Mouse (Mus musculus) midbrain, postnatal 0 days (tissue): ENCODE measurements around the gene Agpat1. TPM values are rescaled to one million over a fixed set of nuclear protein-coding genes. Genes with fewer than 3 reads are reported as not detected.

ENCODE experiments used
- ATAC-seq: fragments of 200-750 bp; cut with Nextera tagmentation; 2 replicates; pipeline ENCODE4 v1.8.0; 2017; ENCODE audit warnings: moderate number of reproducible peaks, mild to moderate bottlenecking, moderate TSS enrichment, moderate library complexity; ENCODE audit not compliant: low FRiP score
- DNase-seq: peaks from one replicate; pipeline ENCODE4 v3.0.0-alpha.2; 2015; ENCODE audit warnings: low spot score
- H3K27ac ChIP-seq: fragments of 300-500 bp; sonication (generic); 2 replicates; pipeline ENCODE4 v1.5.1; 2014; ENCODE audit warnings: low read depth, mild to moderate bottlenecking, low read length, mixed read lengths
- H3K27me3 ChIP-seq: fragments of 300-500 bp; sonication (generic); 2 replicates; pipeline ENCODE4 v1.6.1; 2014; ENCODE audit warnings: low read length, control low read depth, mixed read lengths; ENCODE audit not compliant: insufficient read depth
- H3K36me3 ChIP-seq: fragments of 300-500 bp; sonication (generic); 2 replicates; pipeline ENCODE4 v1.6.1; 2014; ENCODE audit warnings: low read length, control low read depth, mixed read lengths; ENCODE audit not compliant: insufficient read depth
- H3K4me1 ChIP-seq: fragments of 300-500 bp; sonication (generic); 2 replicates; pipeline ENCODE4 v1.6.1; 2014; ENCODE audit warnings: mild to moderate bottlenecking, control low read depth, antibody characterized with exemption, low read length, mixed read lengths; ENCODE audit not compliant: insufficient read depth
- H3K4me2 ChIP-seq: fragments of 300-500 bp; sonication (generic); 2 replicates; pipeline ENCODE4 v1.6.1; 2014; ENCODE audit warnings: low read depth, mild to moderate bottlenecking, low read length, mixed read lengths; ENCODE audit not compliant: poor library complexity, severe bottlenecking
- H3K4me3 ChIP-seq: fragments of 300-500 bp; sonication (generic); 2 replicates; pipeline ENCODE4 v1.5.1; 2014; ENCODE audit warnings: low read depth, mild to moderate bottlenecking, low read length, moderate library complexity
- H3K9ac ChIP-seq: fragments of 300-500 bp; sonication (generic); replicated peaks from 2 replicates; pipeline ENCODE4 v1.6.1; 2014; ENCODE audit warnings: mild to moderate bottlenecking, low read length, moderate library complexity, mixed read lengths; ENCODE audit not compliant: poor library complexity, severe bottlenecking
- H3K9me3 ChIP-seq: fragments of 300-500 bp; sonication (generic); 2 replicates; pipeline ENCODE4 v1.6.1; 2016; ENCODE audit warnings: low read length, control low read depth
- CTCF ChIP-seq: IDR thresholded peaks from 2 replicates; pipeline ENCODE4 v1.5.1; 2016; ENCODE audit warnings: antibody characterized with exemption, mild to moderate bottlenecking
- WGBS: fragments of 180-500 bp; shearing (Covaris S2); extraction: QIAGEN DNeasy Blood & Tissue Kit; methylation state at CpG from one replicate; pipeline ENCODE4 v1.1.7; 2014; 5-methylcytosine and 5-hydroxymethylcytosine counted together
- polyA plus RNA-seq: library from polyadenylated mRNA; unstranded; fragments of >200 nt; fragmentation: Nextera tagmentation; extraction: Ambion mirVana; gene quantifications from 2 replicates; pipeline ENCODE4 v1.2.1, GENCODE M21; 2015
- total RNA-seq: library from RNA; depleted of rRNA; stranded (reverse); fragments of >200 nt; gene quantifications from 2 replicates; pipeline ENCODE4 v1.2.3, GENCODE M21; 2014

Agpat1 gene
- total and polyA plus RNA-seq, 2 experiments from 2014 or later = 103 to 383 TPM

DNA sequence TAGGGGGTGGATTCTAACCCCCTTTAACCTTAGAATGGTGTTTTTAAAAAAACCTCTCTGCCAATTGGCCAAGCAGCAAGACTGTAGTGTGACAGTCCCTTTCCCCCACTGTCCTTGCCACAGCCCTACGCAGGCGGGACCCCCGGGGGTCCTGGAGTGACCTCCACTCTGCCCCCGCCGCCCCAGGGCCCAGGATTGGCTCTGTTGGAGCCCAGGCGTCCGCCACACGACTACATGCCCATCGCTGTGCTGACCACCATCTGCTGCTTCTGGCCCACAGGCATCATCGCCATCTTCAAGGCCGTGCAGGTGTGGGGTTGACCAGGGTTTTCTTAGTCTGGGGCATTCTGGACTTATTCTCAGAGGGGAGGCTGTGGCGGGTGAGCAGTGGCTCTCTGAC is 27.6 kb downstream of the Agpat1 start:
- peaks cover 15% of the 10 kb centered on the region for H3K4me1 ChIP-seq
- peak overlapping the region; percentile 54 for H3K9ac ChIP-seq
- peak overlapping the region; percentile 89 for H3K4me2 ChIP-seq
- WGBS = 11% methylated on average over 12 of the region's 12 CpGs
- DNase-seq (no peak), ATAC-seq (no peak)
- H3K9me3 ChIP-seq = no peaks in the 10 kb centered on the region
- TF ChIP-seq CTCF = no peak
- H3K27me3 ChIP-seq = no peaks in the 10 kb centered on the region
- no peak overlapping the region for H3K27ac ChIP-seq
- no peaks in the 10 kb centered on the region for H3K36me3 ChIP-seq
- H3K4me3 ChIP-seq = peak overlapping the region; percentile 74

DNA sequence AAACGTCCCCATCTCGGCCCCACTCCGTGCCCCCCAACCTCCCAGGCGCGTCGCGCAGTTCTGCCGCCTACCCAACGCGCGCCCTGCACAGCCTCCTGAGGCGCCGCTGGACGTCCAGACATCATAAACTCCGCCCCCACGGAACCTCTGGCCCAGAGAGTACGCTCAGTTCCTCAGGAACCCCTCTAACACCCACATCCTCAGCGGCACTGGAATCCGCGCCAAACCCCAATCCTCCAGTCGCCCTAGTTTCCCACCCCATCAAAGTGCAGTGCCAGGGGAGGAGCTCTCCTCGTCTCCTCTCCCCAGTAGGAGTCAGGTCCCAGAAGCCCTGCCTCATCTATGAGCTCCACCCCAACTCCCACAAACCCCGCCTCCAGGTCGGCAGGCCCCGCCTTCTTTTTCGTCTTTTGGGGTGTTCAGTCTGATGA is 28.2 kb downstream of the Agpat1 start:
- H3K4me3 ChIP-seq = peak overlapping the region; percentile 74
- no peaks in the 10 kb centered on the region for H3K27me3 ChIP-seq
- H3K9ac ChIP-seq = peak overlapping the region; percentile 54; the same call in 1 of the 2 replicates
- 5% methylated on average over 26 of the region's 26 CpGs for WGBS
- DNase-seq (peak; percentile 59), ATAC-seq (no peak)
- H3K36me3 ChIP-seq = no peaks in the 10 kb centered on the region
- H3K27ac ChIP-seq = no peak overlapping the region
- no peak for TF ChIP-seq CTCF
- H3K4me2 ChIP-seq = peak overlapping the region; percentile 89
- H3K4me1 ChIP-seq = peaks cover 15% of the 10 kb centered on the region
- no peaks in the 10 kb centered on the region for H3K9me3 ChIP-seq

DNA sequence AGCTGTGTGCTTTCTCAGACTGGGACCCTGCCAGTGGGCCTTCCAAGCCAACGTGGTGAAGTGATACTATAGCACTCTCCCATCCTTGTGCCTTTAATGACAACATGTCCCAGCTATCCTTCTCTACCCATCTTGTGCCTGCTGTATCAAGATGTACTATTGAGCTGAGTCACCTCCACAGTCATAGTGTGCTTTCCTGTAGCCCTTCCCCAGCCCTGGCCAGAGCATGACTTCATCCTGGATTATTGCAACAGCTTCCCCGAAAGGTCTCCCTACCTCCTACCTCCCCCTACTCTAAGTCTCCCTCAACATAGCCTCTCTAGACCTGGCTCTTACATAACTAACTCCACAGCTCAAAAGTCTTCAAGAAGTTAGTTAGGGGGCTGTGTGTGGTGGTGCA is 31.6 kb downstream of the Agpat1 start:
- Histone ChIP-seq H3K27me3 (no peaks in the 10 kb centered on the region), H3K27ac (no peak overlapping the region), H3K9ac (no peak overlapping the region), H3K9me3 (no peaks in the 10 kb centered on the region), H3K36me3 (no peaks in the 10 kb centered on the region), H3K4me1 (peaks cover 4% of the 10 kb centered on the region; the same call in 1 of the 2 replicates), H3K4me3 (no peak overlapping the region), H3K4me2 (no peak overlapping the region)
- DNase-seq (no peak), ATAC-seq (no peak)
- WGBS = 76% methylated on average over 2 of the region's 2 CpGs
- TF ChIP-seq CTCF = no peak

DNA sequence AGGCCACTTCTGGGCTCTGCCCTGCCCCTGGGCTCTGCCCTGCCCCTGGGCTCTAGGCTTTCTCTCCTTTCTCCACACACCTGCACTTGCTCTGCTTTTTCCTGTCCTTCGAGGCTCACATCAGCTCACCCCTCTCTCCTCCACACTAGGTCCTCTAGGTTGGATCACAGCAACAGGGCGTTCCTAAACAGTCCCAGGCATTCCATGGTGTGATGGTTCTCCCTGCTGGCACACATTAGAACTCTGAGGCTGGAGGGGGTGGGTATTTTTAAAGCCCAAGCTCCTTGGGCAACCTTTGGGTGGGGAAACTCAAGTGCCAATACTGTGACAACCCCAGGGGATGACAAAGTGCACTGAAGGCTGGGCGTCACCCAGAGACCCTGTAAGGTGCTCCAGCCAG is 33.4 kb downstream of the Agpat1 start:
- no peak for DNase-seq
- WGBS = 57% methylated on average over 3 of the region's 3 CpGs
- Histone ChIP-seq H3K27me3 (no peaks in the 10 kb centered on the region), H3K4me1 (no peaks in the 10 kb centered on the region), H3K27ac (no peak overlapping the region), H3K4me2 (no peak overlapping the region), H3K4me3 (no peak overlapping the region), H3K9me3 (no peaks in the 10 kb centered on the region), H3K36me3 (no peaks in the 10 kb centered on the region), H3K9ac (no peak overlapping the region)
- TF ChIP-seq CTCF = no peak
- no peak for ATAC-seq

DNA sequence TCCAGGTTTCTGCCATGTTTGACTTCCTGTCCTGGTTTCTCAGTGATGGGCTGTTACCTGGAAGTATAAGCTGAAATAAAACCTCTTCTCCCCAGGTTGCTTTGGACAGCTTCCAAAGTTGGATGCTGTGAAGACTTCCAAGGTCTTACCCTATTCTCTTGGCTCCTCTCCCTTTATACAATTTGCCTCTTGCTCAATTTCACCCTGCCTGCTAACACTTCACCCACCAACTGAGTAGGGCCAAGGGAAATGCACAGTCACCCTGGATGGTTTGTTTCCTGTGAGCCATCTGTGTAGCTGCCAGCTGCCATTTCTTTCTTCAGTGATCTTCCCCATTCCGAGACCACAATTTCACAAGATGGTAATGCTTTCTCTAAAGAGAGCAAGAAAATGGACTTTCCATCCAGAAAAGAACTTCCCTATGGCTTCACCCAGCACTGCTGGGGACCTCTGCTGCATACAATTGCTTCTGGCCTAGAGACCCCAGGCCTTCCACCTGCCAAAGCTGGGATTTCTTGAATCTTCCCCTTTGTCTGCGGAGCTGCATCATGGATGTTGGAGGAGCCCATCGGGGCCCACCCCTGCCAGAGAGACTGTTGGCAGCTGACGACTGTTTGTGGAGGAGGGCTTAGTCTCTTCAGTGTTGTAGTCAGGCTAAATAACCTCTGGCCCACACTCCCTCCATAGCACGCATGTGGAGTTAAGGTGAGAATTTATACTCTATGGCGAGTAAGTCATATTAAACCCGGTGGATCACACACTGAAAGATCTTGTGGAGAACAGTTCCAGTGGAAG is 35.6 kb downstream of the Agpat1 start:
- H3K27me3 ChIP-seq = no peaks in the 10 kb centered on the region
- WGBS = 84% methylated on average over 7 of the region's 7 CpGs
- no peak for DNase-seq

DNA sequence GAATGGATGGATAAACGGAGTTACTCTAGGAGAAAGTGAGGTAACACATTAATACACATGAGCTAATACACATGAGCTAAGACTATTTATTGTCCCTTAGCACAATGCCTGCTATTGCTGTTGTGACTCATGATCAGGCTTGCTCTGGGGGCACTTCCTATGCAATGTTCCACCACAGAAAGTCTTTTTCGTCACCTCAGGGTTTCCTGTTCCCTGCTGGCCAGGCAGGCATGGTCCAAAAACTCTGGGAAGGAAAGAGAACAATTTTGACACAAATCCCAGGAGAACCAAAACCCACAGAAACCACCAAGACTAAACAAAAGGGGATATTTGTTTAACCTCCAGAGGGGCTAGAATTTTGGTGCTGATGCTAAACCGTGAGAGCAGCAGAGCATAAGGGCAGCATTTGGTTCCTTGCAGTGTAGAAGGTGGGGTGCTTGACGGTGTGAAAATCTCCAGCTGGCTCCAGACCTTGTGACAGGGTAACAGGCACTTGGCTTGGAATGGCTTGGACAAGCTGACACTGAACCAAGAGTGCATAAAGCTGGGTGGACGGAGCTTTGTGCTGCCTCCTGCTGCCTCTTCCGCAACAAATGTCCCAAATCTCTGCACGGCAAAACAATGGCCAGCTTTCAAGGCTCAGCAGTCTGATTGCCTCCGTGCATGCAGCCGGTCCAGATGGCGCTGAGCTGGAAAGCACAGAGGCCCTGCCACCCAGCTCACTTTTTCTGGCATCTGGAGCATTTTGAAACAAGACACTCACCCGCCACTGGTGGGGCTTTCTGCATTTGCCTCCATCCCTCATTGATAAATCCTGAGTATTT is 36.9 kb downstream of the Agpat1 start:
- H3K4me2 ChIP-seq = no peak overlapping the region
- ATAC-seq = no peak
- 12% methylated on average over 11 of the region's 11 CpGs for WGBS

More for the DNA sequence above, 35.6 kb downstream of the Agpat1 start:
- Histone ChIP-seq H3K9me3 (no peaks in the 10 kb centered on the region), H3K9ac (no peak overlapping the region), H3K4me2 (no peak overlapping the region), H3K36me3 (no peaks in the 10 kb centered on the region), H3K27ac (no peak overlapping the region), H3K4me3 (no peak overlapping the region), H3K4me1 (no peaks in the 10 kb centered on the region)
- TF ChIP-seq CTCF = no peak
- ATAC-seq = no peak

More for the DNA sequence above, 36.9 kb downstream of the Agpat1 start:
- DNase-seq = peak; percentile 73
- no peaks in the 10 kb centered on the region for H3K27me3 ChIP-seq
- H3K36me3 ChIP-seq = no peaks in the 10 kb centered on the region
- H3K27ac ChIP-seq = peak overlapping the region; percentile 32; the same call in 1 of the 2 replicates
- no peaks in the 10 kb centered on the region for H3K9me3 ChIP-seq
- H3K4me1 ChIP-seq = no peaks in the 10 kb centered on the region
- TF ChIP-seq CTCF = peak; percentile 26; the same call in 1 of the 2 replicates
- no peak overlapping the region for H3K9ac ChIP-seq
- H3K4me3 ChIP-seq = no peak overlapping the region
